Mouse (Mus musculus): ENCODE data around the gene Bcan. TPM values are rescaled to one million over a fixed set of nuclear protein-coding genes. Genes with fewer than 3 reads are reported as not detected.

Gene Bcan
- polyA plus RNA-seq, 1 experiment from 2014 or later: not detected

DNA sequence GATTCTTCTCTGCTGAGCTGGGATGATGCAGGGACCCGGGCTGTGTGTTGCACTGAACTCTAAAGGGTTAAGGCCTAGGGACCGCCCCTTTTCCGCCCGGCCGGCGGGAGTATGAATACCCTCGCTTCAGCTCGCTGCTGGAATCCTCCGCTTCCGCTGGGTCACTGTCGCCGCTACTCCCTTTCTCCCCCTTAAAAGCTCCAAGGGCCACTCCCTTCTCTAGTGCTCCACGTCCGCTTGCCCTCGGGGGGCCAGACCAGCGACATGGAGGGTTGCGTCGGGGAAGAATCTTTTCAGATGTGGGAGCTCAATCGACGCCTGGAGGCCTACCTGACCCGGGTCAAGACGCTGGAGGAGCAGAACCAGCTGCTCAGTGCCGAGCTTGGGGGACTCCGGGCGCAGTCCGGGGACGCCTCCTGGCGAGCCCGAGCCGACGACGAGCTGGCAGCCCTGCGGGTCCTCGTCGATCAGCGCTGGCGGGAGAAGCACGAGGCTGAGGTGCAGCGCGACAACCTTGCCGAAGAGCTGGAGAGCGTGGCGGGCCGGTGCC, 29.0 kb downstream of the Bcan start, which contains the start of gene Nes:
TSS of gene Nes (plus strand) at position 140 of the 550 bp plus-strand sequence.
- Histone ChIP-seq H3K36me3 (replicated peaks; ENCODE audit: insufficient read depth, low read length) (no peaks in the 10 kb centered on the region), H3K4me2 (ENCODE audit: low read depth, low read length) (peak within 1 kb of the TSS; percentile 66), H3K27ac (ENCODE audit: low read depth) (no peak within 1 kb of the TSS), H3K9ac (replicated peaks) (peak within 1 kb of the TSS; percentile 37; the same call in 1 of the 2 replicates), H3K27me3 (ENCODE audit: insufficient read depth, low read length) (peaks cover 53% of the 10 kb centered on the region), H3K9me3 (ENCODE audit: low read length) (no peaks in the 10 kb centered on the region), H3K4me3 (ENCODE audit: low read depth, low read length) (peak within 1 kb of the TSS; percentile 42), H3K4me1 (ENCODE audit: insufficient read depth) (peaks cover 13% of the 10 kb centered on the region)
- peak; percentile 40; the same call in 1 of the 2 replicates for ATAC-seq
- TF ChIP-seq CTCF (IDR thresholded peaks at IDR 0.05; ENCODE audit: low read depth): no peak
- no peak for TF ChIP-seq EP300 (IDR thresholded peaks at IDR 0.05; ENCODE audit: low read depth)
- under 1% methylated on average over 44 of the region's 44 CpGs for WGBS (ENCODE audit: insufficient replicate concordance)
- DNase-seq: peak; percentile 58

DNA sequence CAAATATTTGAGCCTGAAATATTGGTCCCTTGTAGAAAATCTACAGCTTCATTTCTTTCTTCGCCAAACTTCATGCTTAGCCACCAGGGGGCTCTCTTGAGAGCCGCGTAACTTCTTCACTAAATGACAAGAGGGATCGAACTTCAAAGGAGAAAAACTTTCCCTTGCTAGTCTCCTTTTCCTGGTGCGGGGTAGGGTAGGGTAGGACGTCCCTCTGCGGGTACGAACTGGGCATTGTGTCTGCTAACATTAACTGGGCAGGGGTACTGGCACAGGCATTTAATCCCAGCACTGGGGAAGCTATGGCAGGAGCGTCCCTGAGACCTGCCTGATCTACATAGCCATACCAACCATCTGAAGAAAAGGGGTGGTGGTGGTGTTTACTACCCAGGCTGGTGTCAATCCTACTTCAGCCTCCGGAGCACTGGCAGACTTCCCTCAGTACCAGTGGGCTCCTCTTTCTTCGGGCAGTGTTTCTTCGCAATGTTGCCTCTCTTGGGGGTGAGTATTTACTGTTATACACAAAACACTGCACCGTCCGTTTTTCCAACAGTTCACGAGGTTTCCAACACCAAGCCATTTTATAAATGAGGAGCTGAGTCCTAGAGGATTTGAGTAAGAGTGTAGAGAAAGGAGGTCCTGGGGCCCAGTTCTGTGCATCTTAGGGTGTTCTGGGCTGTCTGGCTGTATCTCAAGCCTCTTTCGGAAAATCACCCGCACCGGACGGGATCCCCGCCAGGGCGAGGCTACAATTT, 29.7 kb downstream of the Bcan start:
- Histone ChIP-seq H3K9me3 (ENCODE audit: low read length) (no peaks in the 10 kb centered on the region), H3K4me3 (ENCODE audit: low read depth, low read length) (peak overlapping the region; percentile 42; the same call in 1 of the 2 replicates), H3K36me3 (replicated peaks; ENCODE audit: insufficient read depth, low read length) (no peaks in the 10 kb centered on the region), H3K4me2 (ENCODE audit: low read depth, low read length) (peak overlapping the region; percentile 66), H3K27ac (ENCODE audit: low read depth) (no peak overlapping the region), H3K27me3 (ENCODE audit: insufficient read depth, low read length) (peaks cover 53% of the 10 kb centered on the region), H3K4me1 (ENCODE audit: insufficient read depth) (peaks cover 13% of the 10 kb centered on the region), H3K9ac (replicated peaks) (0 out of 2 replicates have a peak overlapping the region, but pooled peaks have one; percentile 26)
- TF ChIP-seq EP300 (IDR thresholded peaks at IDR 0.05; ENCODE audit: low read depth): no peak
- peak; percentile 78 for TF ChIP-seq CTCF (IDR thresholded peaks at IDR 0.05; ENCODE audit: low read depth)
- DNase-seq (peak; percentile 60), ATAC-seq (no peak)
- 1% methylated on average over 21 of the region's 21 CpGs for WGBS (ENCODE audit: insufficient replicate concordance)

DNA sequence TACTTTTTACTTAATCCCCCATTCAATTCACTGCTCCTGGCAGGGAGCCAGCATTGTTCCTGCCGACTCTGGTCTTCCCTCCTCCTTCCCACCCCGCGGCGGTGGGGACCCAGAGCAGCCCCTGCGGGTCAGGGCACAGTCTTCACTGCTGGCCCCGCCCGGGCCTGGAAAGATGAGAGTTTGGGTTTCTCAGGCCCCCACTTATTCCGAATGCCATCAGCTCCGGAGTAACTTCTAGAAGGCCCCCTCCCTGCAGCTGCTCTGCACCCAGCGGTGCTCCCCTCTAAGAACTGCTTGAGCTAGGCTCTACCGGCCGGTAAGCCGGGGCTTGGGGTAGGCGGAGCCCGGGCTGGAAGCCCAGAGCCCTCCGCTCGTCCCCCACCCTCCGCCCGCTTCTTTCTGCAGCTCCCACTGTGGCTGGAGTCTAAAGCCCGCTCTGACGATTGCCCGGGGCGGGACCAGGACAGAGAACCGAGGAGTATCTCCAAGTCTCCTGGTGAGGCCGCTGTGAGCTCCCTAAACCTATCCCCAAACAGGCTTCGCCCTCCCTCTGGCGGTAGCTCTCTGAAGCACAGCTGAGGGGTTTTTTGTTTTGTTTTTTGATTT, 39.3 kb downstream of the Bcan start:
- Histone ChIP-seq H3K9ac (replicated peaks) (peak overlapping the region; percentile 59; the same call in 1 of the 2 replicates), H3K4me3 (ENCODE audit: low read depth, low read length) (peak overlapping the region; percentile 49), H3K4me1 (ENCODE audit: insufficient read depth) (peaks cover 10% of the 10 kb centered on the region; the same call in 1 of the 2 replicates), H3K36me3 (replicated peaks; ENCODE audit: insufficient read depth, low read length) (no peaks in the 10 kb centered on the region), H3K9me3 (ENCODE audit: low read length) (no peaks in the 10 kb centered on the region), H3K27me3 (ENCODE audit: insufficient read depth, low read length) (peaks cover 17% of the 10 kb centered on the region), H3K27ac (ENCODE audit: low read depth) (no peak overlapping the region), H3K4me2 (ENCODE audit: low read depth, low read length) (peak overlapping the region; percentile 83)
- DNase-seq (peak; percentile 84), ATAC-seq (peak; percentile 93)
- peak; percentile 92 for TF ChIP-seq CTCF (IDR thresholded peaks at IDR 0.05; ENCODE audit: low read depth)
- TF ChIP-seq EP300 (IDR thresholded peaks at IDR 0.05; ENCODE audit: low read depth): no peak
- 1% methylated on average over 27 of the region's 27 CpGs for WGBS (ENCODE audit: insufficient replicate concordance)

DNA sequence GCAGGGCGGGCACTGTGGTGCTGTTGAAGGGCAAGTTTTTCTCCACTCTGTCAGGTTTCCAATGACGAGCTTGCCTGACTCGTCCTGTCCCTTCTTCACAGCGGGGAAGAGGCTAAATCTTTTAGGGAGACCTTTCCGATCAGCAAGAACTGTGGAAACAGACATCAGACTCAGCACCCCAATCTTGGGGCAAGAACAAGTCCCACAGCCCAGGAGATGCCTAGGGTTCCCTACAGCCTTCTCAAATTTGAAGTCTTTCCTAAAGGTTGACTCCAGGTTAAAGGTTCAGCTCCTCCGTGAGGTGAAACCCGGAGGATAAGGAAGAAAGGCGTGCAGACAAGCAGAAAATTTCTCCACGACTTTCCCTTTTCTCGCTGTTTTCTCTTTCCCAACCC, 39.8 kb downstream of the Bcan start:
- H3K4me2 ChIP-seq (ENCODE audit: low read depth, low read length): peak overlapping the region; percentile 83
- DNase-seq (no peak), ATAC-seq (no peak)
- 15% methylated on average over 10 of the region's 10 CpGs for WGBS (ENCODE audit: insufficient replicate concordance)
- peak overlapping the region; percentile 49 for H3K4me3 ChIP-seq (ENCODE audit: low read depth, low read length)
- TF ChIP-seq CTCF (IDR thresholded peaks at IDR 0.05; ENCODE audit: low read depth) (no peak), EP300 (IDR thresholded peaks at IDR 0.05; ENCODE audit: low read depth) (no peak)
- H3K9me3 ChIP-seq (ENCODE audit: low read length): no peaks in the 10 kb centered on the region
- H3K4me1 ChIP-seq (ENCODE audit: insufficient read depth): peaks cover 10% of the 10 kb centered on the region; the same call in 1 of the 2 replicates
- no peaks in the 10 kb centered on the region for H3K36me3 ChIP-seq (replicated peaks; ENCODE audit: insufficient read depth, low read length)
- 0 out of 2 replicates have a peak overlapping the region, but pooled peaks have one; percentile 59 for H3K9ac ChIP-seq (replicated peaks)
- H3K27ac ChIP-seq (ENCODE audit: low read depth): no peak overlapping the region
- H3K27me3 ChIP-seq (ENCODE audit: insufficient read depth, low read length): peaks cover 17% of the 10 kb centered on the region

DNA sequence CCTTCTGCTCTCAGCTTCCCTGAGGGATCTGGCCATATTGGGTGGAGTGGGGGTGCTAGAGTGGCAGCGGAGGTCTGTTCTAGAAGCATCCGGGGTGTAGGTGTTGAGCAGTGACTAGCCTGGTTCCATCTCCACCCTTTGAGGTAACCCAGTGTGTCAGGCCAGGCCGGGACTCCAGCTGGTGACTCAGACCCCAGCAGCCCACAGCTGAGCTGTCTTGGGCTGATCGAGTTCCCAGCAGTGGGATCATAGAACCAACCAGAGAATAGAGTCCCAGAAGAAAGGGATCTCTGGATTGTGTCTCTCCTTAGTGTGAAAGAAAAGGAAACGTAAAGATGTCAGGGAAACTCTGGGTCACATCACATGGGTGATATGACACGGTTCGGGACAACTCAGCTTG, 40.7 kb downstream of the Bcan start:
- TF ChIP-seq EP300 (IDR thresholded peaks at IDR 0.05; ENCODE audit: low read depth) (no peak), CTCF (IDR thresholded peaks at IDR 0.05; ENCODE audit: low read depth) (no peak)
- no peak for DNase-seq
- 66% methylated on average over 7 of the region's 7 CpGs for WGBS (ENCODE audit: insufficient replicate concordance)

DNA sequence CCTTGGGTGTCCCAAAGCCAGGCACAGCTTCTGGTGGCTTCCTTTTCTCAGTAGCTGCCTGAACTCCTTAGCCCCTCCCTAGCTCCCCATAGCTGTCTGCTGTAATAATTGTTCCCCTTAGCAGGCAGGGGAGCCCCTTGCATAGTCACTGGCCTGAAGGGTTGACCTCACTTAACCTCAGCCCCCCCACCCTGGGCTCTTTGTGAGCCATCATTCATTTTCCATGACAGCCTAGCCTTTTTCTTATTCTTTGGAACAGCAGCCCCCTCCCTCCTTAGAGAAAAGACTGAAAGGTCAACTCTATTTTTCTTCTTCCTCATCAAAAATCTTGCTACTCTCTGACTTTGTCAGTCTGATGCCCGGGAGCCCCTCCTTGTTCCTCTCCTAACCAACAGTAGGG, 41.1 kb downstream of the Bcan start:
- DNase-seq (no peak), ATAC-seq (no peak)
- Histone ChIP-seq H3K9me3 (ENCODE audit: low read length) (no peaks in the 10 kb centered on the region), H3K4me1 (ENCODE audit: insufficient read depth) (peaks cover 10% of the 10 kb centered on the region; the same call in 1 of the 2 replicates), H3K4me2 (ENCODE audit: low read depth, low read length) (no peak overlapping the region), H3K27ac (ENCODE audit: low read depth) (no peak overlapping the region), H3K27me3 (ENCODE audit: insufficient read depth, low read length) (peaks cover 16% of the 10 kb centered on the region), H3K4me3 (ENCODE audit: low read depth, low read length) (no peak overlapping the region), H3K9ac (replicated peaks) (no peak overlapping the region), H3K36me3 (replicated peaks; ENCODE audit: insufficient read depth, low read length) (no peaks in the 10 kb centered on the region)
- WGBS (ENCODE audit: insufficient replicate concordance): 44% methylated on average over 1 of the region's 1 CpGs
- no peak for TF ChIP-seq CTCF (IDR thresholded peaks at IDR 0.05; ENCODE audit: low read depth)
- TF ChIP-seq EP300 (IDR thresholded peaks at IDR 0.05; ENCODE audit: low read depth): no peak

More for the DNA sequence above, 40.7 kb downstream of the Bcan start:
- no peak overlapping the region for H3K4me3 ChIP-seq (ENCODE audit: low read depth, low read length)
- H3K27ac ChIP-seq (ENCODE audit: low read depth): no peak overlapping the region
- H3K9me3 ChIP-seq (ENCODE audit: low read length): no peaks in the 10 kb centered on the region
- H3K9ac ChIP-seq (replicated peaks): no peak overlapping the region
- peaks cover 17% of the 10 kb centered on the region for H3K27me3 ChIP-seq (ENCODE audit: insufficient read depth, low read length)
- no peak overlapping the region for H3K4me2 ChIP-seq (ENCODE audit: low read depth, low read length)
- no peaks in the 10 kb centered on the region for H3K36me3 ChIP-seq (replicated peaks; ENCODE audit: insufficient read depth, low read length)
- no peak for ATAC-seq
- H3K4me1 ChIP-seq (ENCODE audit: insufficient read depth): peaks cover 10% of the 10 kb centered on the region; the same call in 1 of the 2 replicates

All from liver, postnatal 0 days (tissue).